In genomic region chr13:28975011-28975410, GRCm38 (mm10) we compare ENCODE assay signal across 28 mouse cellular contexts. TPM values are rescaled to one million over a fixed set of nuclear protein-coding genes. Genes with fewer than 3 reads are reported as not detected.
DNase-seq lines count a peak whose midpoint lies in the region; ATAC-seq and TF ChIP-seq lines count a peak whose summit lies in the region.
"Had no signal": no experiment of that assay in that cellular context is flagged by ENCODE, and none has a peak within 500 bp of the region (broad histone marks: within the 10 kb centered on the region; RNA-seq: fewer than 3 reads in every experiment).

No protein-coding gene starts in this region.

- no peak for DNase-seq in layer of hippocampus, adult 2 months (ENCODE audit: low spot score in 2 of 2)
- DNase-seq in layer of hippocampus, postnatal 25 days (ENCODE audit: extremely low spot score in 1 of 2, low spot score in 1 of 2): no peak
- peak; percentile 49 to 75 for DNase-seq in thymus, adult 18-20 months
- peak; percentile 88 for DNase-seq in thymus, postnatal 0 days (ENCODE audit: low spot score)
- DNase-seq in thymus, postnatal 25 days: peak; percentile 69
- DNase-seq in embryo, embryonic 9.5 days (ENCODE audit: extremely low spot score): no peak
- no peak for DNase-seq in urinary bladder, postnatal 25 days (ENCODE audit: low spot score)
- DNase-seq: adrenal gland, adult 2 months; adrenal gland, postnatal 14 days; B cell, adult 2 months; cerebellum, adult 11-12 months; cerebellum, adult 8-10 months; cerebellum, postnatal 36 days; embryo, embryonic 11 days; gastrocnemius, adult 2 months; gastrocnemius, postnatal 14 days; heart, adult 18-20 months; heart, postnatal 14 days; heart, postnatal 4 days had no signal

- TF ChIP-seq CTCF in layer of hippocampus, adult 2 months (conservative IDR thresholded peaks at IDR 0.05): no peak

- no peak overlapping the region for H3K4me3 ChIP-seq in layer of hippocampus, adult 2 months
- H3K4me3 ChIP-seq: forebrain, embryonic 10.5 days; gastrocnemius, adult 2 months; heart, embryonic 10.5 days; heart, embryonic 13.5 days had no signal

- peak overlapping the region; percentile 72 for H3K27ac ChIP-seq in layer of hippocampus, adult 2 months
- H3K27ac ChIP-seq: forebrain, embryonic 10.5 days; gastrocnemius, adult 2 months; heart, embryonic 10.5 days; heart, embryonic 13.5 days; hindbrain, embryonic 14.5 days; hindbrain, postnatal 0 days had no signal

- no peak for ATAC-seq in megakaryocyte-erythroid progenitor cell, adult 5-6 weeks (replicated peaks; ENCODE audit: low FRiP score, low TSS enrichment, poor library complexity, severe bottlenecking)
- ATAC-seq: forebrain, embryonic 14.5 days; hindbrain, postnatal 0 days; Patski had no signal

RNA-seq across cellular contexts. Expression of gene Sox4, which starts 21.5 kb away (rescaled TPM):
- total RNA-seq in layer of hippocampus, adult 2 months (2021): 10 to 100 TPM; 18.6 to 21.2 TPM
- 10 to 100 TPM; 27.8 to 29.1 TPM for total RNA-seq in layer of hippocampus, postnatal 25 days (2021)
- polyA plus RNA-seq in thymus, postnatal 0 days (2015; fragmentation: Nextera tagmentation; extraction: Ambion mirVana): 80.1 and 111 TPM in 2 replicates
- 15.1 and 20.3 TPM in 2 replicates for total RNA-seq in megakaryocyte-erythroid progenitor cell, adult 5-6 weeks (2014; fragmentation: Nextera tagmentation)
- 22.7 and 49.7 TPM in 2 replicates for total RNA-seq in megakaryocyte-erythroid progenitor cell, adult 5-6 weeks (2017)
- total RNA-seq: CH12.LX had no signal

Comparison
In these comparisons a context has a peak if more than half of its experiments do, and no peak if none do; other contexts are left out.
1. DNase-seq: peak in thymus, adult 18-20 months (2 of 2), thymus, postnatal 0 days (single experiment) and thymus, postnatal 25 days (single experiment); none in layer of hippocampus, adult 2 months (0 of 2), layer of hippocampus, postnatal 25 days (0 of 2), embryo, embryonic 9.5 days (single experiment) and urinary bladder, postnatal 25 days (single experiment).